Mouse (Mus musculus) lung, postnatal 25 days (tissue): Measurements from ENCODE around the gene Gm4969.

ENCODE experiments used
- DNase-seq: peaks from one replicate; pipeline ENCODE4 v3.0.0; 2022; ENCODE audit warnings: low spot score

The Gm4969 gene

DNA sequence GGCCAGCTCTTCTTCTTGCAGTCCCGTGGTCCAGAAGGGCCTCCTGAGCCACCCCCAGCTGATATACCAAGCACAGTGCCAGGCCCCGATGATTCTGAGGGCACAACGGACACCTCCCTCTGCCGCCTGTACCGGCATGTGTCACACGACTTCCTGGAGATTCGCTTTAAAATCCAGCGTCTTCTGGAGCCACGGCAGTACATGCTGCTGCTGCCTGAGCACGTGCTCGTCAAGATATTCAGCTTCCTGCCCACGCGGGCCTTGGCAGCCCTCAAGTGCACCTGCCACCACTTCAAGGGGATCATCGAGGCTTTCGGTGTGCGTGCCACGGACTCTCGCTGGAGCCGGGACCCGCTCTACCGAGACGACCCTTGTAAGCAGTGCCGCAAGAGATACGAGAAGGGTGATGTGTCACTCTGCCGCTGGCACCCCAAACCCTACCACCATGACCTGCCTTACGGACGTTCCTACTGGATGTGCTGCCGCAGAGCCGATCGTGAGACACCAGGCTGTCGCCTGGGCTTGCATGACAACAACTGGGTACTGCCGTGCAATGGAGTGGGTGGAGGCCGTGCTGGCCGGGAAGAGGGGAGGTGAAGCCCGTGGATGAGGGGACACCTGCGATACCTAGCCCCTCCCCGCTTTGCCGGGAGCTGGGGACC, 18.6 kb upstream of the Gm4969 start:
- no peak for DNase-seq

DNA sequence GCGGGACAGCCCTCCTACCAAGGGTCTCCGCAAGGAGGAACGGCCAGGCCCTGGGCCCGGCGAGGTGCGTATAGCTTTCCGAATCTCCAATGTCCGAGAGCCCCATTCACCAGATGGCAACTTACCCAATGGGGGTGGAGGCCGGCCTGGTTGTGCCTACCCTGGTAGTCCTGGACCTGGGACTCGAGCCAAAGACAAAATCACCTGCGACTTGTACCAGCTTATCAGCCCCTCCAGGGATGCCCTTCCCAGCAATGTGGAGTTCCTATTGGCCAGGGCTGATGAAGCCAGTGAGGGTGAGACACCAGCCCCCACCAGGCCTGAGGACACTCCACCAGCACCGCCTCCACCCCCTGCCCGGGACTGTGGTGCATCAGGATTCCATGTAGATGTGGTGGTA, 18.0 kb upstream of the Gm4969 start:
- DNase-seq = no peak

DNA sequence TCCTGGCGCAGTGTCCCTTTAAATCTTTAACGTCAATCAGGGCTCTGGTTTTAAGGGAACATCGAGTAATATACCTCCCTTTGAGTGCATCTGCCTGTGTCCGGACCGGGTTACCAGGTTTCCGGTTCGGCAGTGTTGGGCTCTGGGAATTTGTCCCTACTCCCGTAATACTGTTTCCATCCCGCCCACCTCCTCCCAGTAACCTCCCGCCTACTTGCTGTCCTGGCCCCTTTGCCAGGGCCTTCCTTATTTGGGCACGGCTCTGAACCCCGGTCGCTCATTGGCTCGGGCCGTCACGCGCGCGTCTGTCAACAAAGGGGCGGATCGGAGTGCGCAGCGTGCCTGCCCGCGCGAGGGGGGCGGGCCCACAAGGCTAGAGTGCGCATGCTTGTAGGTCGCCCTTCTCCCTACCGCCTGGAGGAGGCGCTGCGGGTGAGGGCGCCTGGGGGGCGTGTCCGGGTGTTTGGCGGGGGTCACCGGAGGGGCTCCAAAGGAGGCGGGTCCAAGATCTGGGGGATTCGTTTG, 13.2 kb upstream of the Gm4969 start:
- peak; percentile 98 for DNase-seq

DNA sequence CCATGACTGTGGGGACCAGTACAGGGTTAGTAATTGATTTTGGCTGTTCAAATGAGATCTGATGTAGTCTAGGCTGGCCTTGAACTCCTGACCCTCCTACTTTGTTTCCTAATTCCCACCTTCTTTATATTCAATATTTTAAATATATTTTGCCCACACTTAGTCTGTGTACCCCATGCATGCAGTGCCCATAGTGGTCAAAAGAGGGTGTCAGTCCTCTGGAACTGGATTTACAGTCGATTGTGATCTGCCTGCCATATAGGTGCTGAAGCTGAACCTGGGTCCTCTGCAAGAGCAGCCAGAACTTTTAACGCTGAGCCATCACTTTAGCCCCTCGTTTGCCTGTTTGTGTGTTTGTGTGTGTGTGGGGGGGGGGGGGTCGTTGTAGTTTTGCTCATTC, 12.5 kb upstream of the Gm4969 start:
- DNase-seq = no peak

DNA sequence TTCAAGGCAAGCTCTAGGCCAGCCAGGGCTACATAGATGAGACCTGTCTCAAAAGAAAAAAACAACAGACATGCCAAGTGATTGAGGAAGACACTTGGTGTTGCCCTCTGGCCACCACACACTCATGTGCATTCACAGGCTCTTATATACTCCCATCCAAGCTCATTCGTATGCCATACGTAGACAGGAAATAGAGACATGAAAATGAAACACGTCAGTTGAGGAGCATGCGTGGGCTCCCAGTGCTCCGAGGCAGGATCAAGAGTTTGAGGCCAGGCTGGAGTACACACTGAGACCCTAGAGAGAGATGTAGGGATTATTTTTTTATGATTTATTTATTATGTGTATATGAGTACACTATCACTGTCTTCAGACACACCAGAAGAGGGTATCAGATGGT, 11.2 kb upstream of the Gm4969 start:
- DNase-seq = no peak

DNA sequence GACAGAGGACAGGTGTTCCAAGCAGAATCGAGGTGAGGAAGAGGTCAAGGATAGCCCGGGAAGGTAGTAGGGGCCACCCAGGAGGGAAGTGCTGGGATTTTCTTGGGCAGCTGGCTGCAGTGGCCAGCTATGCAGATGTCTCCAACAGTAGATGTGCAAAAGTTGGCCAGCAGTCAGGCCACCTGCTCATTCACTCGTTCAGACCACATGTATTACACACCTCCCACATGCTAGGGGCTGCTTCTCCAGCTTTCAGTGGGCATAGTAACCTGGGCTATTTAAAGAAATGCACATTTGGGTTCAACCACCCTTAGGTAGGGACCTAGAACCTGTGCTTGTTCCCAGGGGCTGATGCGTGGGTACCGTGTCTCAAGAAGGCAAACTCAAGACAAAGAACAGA, 9.6 kb upstream of the Gm4969 start:
- no peak for DNase-seq

DNA sequence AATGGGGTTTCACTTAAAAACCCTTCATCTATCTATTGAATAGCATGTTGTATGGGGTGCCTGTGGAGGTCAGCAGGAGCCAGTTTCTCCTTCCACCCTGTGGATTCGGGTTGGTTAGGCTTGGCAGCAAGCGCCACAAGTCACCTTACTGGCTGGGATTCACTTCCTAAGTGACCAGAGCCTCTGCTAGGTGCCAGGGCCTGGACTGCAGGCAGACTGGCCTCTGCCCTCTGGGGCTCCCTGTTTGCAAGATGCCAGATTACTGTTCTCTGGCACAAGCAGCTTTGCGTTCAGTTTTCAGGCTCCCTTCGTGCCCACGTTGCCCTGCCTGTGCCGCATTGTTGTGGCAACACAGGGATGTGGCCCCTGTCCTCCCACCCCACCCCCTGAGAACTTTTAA, 6.5 kb upstream of the Gm4969 start:
- no peak for DNase-seq

DNA sequence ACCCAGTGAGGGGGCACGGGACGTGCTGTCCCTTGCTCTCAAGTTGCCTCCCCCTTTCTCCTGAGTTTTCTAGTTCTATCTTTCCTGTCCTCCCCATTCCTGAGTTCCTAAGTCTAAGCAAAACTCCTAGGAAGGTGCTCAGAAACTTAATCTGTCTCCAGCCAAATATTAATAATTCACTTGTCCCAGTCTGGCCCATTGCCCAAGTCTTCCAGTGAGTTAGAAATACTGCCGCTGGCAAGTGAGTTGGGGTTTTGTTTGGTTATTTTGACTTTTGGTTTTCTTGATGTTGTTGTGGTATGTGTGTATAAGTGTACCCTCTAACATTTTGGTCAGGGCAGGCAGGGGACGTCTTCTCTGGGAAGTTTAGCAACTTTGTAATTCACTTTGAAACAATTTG, 3.5 kb upstream of the Gm4969 start:
- DNase-seq = no peak

DNA sequence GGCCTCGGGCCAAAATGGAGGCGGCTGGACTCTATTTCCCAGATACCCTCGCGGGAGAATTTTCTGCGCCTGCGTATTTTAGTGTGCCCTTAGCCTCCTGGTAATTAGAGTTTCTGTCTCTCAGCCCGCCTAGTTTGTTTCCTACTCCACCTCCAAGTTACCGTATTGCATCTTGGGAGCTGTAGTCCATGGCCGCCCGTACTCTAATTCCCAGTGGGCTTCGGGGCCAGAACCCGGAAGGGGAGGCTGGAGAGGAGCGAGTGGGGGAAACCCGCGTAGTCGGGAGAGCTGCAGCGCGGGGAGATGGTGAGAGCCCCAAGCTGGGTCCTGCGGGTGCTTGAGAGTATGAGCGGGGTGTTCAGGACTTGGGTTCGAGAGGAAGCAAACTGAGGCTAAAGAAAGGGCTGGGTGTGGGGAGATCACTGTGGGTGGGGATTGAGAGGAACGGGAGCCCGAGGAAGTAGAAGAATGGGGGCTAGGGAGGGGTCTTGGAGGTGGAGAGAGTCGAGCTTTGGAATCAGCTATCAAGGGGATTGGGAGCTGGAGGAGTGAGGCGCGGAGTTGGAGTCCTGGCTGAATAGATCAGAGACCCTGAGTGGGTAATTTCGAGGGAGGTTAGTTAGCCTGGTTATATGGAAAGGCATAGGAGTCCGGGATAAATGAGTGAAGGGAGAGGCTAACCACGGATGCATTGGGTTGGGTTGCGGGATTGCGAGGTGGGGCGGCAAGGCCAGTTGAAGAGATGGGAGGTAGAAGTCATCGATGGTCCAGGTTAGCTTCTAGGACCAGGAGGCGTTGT, 1.7 kb upstream of the Gm4969 start, which contains the start of gene Fbxo46:
Gene Fbxo46, plus strand, starts transcription at position 229 of the 799 bp plus-strand sequence.
- DNase-seq = peak; percentile 98

DNA sequence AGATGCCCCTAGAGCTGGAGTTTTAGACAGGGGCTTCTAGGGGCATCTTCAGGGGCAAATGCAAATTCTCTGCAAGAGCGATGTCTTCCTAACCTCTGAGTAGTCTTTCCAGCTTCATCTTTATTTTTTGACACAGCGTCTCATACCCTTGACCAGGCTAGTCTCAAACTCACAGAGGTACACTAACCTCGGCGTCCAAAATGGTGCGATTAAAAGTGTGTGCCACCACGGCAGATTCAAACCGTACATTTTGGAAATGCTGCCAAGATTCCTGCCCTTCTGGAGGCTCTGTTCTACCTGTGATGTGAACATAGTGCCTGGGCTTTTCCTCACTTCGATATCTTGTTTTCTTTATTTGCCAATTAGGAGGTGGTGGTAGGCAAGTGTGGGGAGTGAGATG, 915 bp upstream of the Gm4969 start:
- no peak for DNase-seq

DNA sequence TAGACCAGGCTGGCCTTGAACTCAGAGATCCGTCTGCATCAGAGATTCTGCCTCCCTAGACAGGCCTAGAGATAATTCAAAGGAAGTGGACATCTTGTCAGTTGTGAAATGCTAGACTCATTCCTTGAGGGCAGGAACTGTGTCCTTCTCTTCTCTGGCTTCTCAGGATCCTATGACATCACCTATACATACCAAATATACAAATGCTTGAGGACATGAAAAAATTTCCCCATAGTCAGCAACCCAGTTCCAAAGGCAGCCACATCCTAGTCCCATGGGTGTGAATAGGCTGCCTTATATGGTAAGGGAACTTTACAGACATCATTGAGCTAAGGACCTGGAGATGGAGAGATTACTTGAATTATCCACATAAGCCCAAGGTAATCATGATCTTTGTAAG, 8.6 kb downstream of the Gm4969 start:
- DNase-seq = no peak

DNA sequence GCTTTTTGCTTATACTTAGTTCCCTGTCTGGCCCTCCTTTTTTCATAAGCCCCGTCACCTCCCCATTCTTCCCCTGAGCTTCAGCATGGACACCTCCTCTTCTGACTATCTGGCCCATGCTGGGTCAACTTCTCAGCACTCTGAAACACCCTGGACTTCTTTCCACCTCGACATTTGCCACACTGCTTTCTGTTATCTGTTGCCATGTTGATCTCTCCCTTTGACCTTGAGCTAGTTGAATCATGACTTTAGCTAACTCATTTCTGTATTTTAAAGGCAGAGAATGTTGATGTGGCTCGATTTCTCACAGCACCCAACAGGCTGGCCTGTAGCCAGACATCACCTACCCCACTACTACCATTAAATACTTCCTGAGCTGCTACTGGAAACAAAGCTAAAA, 10.7 kb downstream of the Gm4969 start:
- no peak for DNase-seq

DNA sequence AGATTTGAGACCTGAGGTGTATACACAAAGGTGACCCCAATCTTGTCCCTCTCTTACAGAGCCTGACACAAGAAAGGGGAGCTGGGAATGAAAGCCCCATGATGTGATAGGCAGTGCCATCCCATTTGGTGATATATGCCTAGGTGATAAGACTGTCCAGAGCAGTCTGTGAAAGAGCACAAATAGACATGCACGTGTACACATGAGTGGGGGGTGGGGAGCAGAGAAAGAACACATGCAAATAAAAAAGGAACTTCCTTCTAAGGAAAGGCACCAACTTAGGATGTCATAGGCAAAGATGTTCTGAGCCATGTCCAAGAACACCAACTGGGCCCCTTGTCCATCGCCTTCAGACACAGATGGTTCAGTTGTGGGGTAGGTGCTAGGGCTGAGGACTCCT, 13.7 kb downstream of the Gm4969 start:
- DNase-seq = no peak

DNA sequence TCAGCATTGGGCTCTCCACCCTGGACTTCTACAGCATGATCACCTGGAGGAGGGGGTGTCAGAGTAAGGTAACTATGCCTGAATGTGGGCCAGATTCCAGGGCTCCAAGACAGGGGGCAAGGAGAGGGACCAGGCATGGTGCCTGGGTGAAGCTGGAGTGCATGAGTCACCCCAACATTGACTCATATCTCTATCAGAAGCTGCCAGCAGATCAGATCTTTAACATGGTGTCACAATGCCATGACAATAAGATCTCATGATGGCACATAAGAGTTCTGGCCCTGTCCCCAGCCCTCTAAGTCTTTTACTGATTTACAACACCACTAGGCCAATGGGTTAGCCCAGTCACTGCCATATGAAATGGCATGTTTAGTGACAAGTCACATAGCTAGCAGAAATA, 14.4 kb downstream of the Gm4969 start:
- DNase-seq = no peak

DNA sequence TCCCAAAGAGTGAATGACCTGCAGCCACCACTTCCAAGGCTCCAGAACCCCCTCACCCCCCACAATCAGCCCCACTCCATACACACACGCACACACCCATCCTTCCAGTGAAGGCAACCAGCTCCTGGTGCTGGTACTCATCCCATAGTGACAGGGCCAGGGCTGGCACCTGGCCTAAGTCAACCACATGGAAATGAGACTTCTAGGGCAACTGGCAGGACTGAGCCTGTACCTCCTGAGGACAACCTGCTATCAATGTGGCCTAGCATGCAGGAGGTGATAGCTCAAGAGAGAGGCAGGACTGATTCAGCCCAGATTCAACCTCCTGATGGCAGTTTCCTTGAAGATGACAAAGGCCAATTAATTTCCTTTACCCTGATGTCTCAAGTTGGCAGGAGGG, 17.9 kb downstream of the Gm4969 start:
- no peak for DNase-seq

DNA sequence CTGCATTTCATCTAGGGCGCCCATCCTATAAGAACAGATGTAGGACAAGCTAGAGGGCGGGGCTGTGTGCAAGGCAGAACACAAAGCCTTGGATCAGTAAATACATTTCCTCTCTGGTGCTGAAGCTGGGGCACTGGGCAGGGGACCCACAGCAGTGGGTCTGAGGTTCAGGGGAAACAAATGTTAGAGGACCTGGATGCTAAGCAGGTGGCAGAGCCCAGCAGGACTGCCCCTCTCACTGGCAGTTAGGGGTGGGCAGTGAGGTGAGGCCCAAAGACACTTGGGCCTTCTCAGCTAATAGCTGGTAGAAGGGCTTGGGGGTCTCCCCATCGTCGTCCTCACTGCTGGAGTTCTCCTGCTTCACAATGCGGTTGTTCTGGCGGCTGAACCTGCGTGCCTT, 19.4 kb downstream of the Gm4969 start:
- no peak for DNase-seq

DNA sequence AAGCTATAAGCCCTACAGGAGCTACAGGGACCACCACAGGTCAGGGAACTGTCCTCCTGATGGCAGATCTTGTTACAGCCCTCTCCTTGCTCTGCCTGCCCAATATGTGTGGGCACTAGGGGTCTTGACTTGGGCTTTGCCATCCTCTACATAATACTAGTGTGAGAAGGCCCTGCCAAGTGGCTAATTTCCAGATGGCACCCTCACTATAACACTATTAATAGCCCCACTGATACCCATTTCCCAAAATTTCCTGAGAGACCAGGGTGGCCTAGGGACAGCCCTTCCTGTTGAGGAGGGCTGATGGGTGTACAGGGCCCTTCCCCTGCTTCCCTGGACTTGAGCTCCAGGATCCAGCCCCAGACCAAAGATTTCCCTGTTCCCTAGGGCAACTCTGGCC, 20.3 kb downstream of the Gm4969 start:
- DNase-seq = no peak

DNA sequence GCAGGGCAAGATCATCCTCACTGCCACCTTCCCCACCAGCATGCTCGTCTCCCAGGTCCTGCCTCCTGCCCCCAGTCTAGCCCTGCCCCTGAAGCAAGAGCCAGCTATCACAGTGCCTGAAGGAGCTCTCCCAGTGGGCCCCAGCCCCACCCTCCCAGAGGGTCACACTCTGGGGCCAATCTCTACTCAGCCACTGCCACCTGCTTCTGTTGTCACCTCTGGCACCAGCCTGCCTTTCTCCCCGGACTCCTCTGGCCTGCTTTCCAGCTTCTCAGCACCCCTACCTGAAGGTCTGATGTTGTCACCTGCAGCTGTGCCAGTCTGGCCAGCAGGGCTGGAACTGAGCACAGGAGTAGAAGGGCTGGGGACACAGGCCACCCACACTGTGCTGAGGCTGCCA, 21.0 kb downstream of the Gm4969 start:
- DNase-seq = no peak

DNA sequence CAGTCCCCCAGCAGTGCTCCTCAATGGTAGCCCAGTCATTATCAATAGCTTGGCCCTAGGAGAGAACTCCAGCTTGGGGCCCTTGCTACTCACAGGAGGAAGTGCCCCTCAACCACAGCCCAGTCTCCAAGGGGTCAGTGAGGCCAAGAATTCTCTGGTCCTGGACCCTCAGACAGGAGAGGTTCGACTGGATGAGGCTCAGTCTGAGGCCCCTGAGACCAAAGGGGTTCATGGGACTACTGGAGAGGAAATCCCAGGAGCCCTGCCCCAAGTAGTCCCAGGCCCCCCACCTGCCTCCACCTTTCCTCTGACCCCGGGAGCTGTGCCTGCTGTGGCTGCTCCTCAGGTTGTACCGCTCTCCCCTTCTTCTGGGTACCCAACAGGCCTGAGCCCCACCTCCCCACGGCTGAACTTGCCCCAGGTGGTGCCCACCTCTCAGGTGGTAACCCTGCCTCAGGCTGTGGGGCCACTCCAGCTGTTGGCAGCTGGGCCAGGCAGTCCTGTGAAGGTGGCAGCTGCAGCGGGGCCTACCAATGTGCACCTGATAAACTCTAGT, 21.7 kb downstream of the Gm4969 start:
- no peak for DNase-seq

DNA sequence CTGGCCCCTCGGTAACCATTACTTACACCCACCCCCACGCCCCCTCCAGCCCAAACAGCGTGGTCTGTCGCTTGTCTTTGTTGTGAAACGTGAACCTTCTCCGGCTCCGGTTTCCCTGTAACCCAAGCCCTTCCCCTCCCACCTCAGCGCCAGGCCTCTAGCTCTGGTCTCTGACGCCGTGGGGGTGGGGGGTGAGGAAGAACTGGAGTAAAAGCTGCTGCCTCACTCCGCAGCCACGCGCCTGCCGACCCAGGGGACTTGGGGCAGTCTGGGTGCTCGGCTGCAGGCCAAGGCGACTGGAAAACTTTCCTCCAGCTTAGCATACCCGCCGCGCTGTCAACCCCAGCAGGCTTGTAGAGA, 22.4 kb downstream of the Gm4969 start:
- peak; percentile 48 for DNase-seq

DNA sequence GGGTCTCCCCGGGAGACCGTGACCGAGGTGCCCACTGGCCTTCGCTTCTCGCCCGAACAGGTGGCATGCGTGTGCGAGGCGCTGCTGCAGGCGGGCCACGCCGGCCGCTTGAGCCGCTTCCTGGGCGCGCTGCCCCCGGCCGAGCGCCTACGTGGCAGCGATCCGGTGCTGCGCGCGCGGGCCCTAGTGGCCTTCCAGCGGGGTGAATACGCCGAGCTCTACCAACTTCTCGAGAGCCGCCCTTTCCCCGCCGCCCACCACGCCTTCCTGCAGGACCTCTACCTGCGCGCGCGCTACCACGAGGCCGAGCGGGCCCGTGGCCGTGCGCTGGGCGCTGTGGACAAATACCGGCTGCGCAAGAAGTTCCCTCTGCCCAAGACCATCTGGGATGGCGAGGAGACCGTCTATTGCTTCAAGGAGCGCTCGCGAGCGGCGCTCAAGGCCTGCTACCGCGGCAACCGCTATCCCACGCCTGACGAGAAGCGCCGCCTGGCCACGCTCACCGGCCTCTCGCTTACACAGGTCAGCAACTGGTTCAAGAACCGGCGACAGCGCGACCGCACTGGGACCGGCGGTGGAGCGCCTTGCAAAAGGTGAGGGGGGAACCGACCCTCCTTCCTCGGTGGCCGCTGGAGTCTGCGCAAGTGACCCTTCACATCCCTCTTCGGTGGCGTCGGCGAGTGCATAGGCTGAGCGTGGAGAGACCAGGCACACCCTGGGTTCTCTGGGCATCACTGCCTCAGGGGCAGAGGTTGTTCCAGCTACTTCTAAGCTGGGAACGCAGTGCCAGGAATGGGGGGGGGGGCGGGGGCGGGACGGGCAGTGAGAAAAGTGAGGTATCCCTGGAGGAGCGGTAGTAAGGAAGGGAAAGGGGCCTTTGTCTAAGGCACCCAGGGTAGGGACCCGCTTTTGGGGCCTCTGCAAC, 23.1 kb downstream of the Gm4969 start:
- peak; percentile 43 for DNase-seq

DNA sequence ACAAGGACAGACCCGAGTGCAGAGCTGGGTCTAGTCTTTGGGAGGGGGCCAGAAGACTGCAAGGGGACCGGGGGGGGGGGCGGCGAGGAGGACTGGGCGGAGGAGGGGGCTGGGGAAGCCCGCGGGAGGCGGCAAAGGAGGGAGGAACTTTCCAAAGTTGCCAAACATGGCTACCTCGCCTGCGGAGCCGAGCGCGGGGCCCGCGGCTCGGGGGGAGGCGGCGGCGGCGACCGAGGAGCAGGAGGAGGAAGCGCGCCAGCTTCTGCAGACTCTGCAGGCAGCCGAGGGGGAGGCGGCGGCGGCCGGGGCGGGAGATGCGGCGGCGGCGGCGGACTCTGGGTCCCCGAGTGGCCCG, 23.7 kb downstream of the Gm4969 start, which contains the start of gene Six5:
Gene Six5, plus strand, starts transcription at position 124 of the 355 bp plus-strand sequence.
- DNase-seq = peak; percentile 23
